Mouse (Mus musculus) left cerebral cortex, postnatal 10 days (tissue): ENCODE measurements around the gene Irf3. TPM values are rescaled to one million over a fixed set of nuclear protein-coding genes. Genes with fewer than 3 reads are reported as not detected.

Experiments
- DNase-seq, 2 experiments: peaks; one replicate each; pipeline ENCODE4 v3.0.0; 2021 to 2022; ENCODE audit warnings: low spot score in 2 of 2, mixed read lengths in 1 of 2; ENCODE audit errors: extremely low spot score in 1 of 2
- intact Hi-C: fragments of 180-260 bp; cut with DNase I; formaldehyde crosslinking; loops from one replicate; pipeline ENCODE4 v1.15.1; 2025
- total RNA-seq, 2 experiments: library from RNA; stranded (reverse); gene quantifications; 2 replicates each; pipeline ENCODE4 v1.2.3; 2021

Irf3 gene
- total RNA-seq, 2 experiments from 2014 or later, result 25.5 to 32.2 TPM

DNA sequence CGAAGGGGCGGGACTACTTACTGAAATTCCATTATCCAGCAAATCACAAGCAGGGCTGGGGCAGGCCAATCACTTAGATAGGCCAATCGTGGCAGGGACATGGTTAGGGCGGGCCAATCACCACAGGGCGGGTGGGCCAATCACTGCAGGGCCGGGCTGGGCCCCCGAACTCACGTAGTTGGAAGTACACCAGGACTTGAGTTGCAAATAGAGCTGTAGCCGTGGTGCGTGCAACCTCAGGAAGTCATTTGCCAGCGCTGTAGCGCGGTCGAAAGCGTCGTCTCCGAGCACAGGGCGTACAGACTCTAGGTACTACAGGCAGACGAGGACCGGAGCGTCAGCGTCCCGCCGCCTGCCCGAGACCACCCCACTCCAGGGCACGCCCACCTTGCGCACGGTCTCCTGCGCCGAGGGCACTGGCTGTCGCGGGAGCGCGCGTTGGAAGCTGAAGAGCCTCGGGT is 27.2 kb upstream of the Irf3 start:
- intact Hi-C loops, result loop anchor here (5.0 kb wide), 1 partner anchor 38 kb away; no protein-coding TSS in a partner anchor
- DNase-seq, result peak; percentile 86 to 93

DNA sequence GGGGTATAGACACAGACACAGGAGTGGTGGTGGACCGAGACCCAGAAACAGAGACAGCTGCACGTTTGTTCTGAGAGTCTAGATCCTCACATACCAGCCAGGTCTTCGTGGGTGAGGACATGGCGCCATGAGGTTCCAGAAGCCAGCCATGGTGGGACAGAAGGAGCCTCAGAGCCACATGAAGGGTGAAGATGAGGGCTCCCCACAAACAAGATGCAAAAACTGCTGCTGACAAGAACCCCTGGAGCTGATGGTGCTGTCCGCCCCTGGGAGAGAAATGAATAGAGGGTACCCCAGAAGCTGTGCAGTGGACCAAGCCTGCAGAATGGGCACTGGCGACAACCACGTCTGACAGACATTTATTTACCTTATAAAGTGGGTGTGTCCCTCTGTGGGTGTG is 26.3 kb upstream of the Irf3 start:
- intact Hi-C loops, result loop anchor here (5.0 kb wide), 1 partner anchor 39 kb away; no protein-coding TSS in a partner anchor
- no peak for DNase-seq

DNA sequence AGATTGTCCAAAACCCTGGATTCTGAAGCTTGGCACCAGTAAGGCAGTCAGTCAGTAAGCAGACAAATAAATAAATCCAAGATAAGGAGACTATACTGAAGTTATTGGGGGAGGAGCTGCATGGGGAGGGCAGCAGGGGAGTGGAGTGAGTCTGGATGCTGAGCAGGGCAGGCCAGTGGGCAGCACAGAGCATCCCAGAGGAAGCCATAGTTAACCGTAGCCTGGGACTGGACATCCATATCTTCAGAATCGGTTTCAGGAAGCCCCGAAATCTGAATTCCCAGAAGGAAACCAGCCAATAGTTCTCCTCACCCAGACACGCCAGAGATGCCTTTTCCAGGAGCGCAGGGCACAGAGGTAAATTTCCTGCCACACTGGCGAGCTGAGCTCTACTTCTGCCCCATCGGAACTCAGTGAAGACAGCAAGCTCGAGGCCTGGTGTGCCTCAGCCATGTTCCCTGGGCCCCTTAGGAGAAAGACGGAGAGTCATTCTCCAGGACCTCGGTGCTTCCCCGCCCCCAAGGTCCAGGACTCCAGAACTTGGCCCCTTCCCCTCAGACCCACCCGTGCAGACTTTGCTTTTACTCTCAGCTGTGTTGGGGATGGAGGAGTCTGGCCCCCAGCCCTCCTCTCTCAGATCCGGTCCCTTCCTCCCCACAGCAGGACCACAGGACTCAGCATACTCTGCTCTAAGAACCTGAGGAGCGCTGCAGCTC is 23.9 kb upstream of the Irf3 start:
- intact Hi-C loops, result loop anchor here (5.0 kb wide), 1 partner anchor 41 kb away; no protein-coding TSS in a partner anchor
- no peak for DNase-seq

DNA sequence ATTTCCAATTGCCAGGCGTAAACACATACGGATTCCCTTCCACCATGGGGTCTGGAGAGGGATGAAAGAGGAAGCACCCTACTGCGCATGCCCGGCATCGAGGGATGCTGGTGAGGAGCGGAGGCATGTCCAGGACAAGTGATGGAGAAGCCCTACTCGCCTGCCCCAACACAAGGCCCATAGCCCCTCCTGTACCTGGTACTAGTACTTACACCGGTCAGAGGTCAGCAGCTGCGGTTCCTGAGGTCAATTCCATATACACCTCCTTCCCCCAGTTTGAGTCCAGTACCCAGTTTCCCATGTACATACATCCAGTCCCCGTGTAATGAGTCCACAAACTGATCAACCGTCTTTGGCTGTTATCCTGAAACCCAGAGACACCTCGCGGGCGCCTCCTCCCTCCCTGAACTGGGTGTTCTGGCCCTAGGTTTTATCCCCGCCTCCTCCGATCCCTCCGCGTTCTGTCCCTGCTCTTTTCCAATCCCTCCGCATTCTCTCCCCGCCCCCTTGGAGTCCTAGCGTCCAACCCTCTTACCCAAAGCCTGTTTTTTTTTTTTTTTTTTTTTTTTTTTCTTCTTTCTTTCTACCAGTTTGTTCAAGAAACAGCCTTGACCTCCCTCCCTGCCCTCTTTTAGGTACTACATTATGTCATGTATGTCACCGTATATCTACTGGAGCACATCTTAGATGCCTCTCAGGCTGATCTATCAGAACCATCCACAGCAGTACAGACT is 22.9 kb upstream of the Irf3 start, which contains the start of gene Cpt1c:
Gene Cpt1c, minus strand, starts transcription at position 469 of the 734 bp plus-strand sequence.
- intact Hi-C loops, result loop anchor here (5.0 kb wide), 1 partner anchor 42 kb away; no protein-coding TSS in a partner anchor
- DNase-seq, result peak; percentile 87 to 94

DNA sequence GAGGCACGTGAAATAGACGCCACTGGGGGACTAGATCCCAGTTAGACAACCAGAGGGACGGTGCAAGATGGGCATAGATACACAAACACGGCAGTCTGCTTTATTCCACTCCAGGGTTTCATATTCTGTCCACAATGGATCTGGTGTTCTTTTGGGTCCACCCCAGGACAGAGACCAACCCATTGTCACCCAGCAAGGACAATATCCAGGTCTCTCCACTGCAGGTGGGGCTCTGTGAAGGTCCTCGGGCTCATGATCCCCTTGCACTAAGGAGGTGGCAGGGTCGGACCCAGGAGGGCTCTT is 22.4 kb upstream of the Irf3 start:
- DNase-seq, result no peak
- intact Hi-C loops, result no loop called here

DNA sequence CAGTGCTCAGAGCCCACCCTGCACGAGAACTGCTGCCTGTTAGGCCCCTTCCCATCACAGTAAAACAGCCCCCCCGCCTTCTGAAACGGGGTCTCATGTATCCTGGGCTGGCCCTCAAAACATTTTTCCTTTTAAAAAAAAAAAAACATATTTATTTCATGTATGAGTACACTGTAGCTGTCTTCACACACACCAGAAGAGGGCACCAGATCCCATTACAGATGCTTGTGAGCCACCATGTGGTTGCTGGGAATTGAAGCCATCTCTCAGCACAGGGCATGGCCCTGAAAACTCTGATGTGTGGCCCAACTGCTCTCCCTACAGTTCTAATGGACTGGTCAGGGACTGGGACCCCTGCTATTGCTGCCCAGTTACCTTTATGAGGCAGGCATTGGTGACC is 19.1 kb upstream of the Irf3 start:
- DNase-seq, result no peak
- intact Hi-C loops, result no loop called here

DNA sequence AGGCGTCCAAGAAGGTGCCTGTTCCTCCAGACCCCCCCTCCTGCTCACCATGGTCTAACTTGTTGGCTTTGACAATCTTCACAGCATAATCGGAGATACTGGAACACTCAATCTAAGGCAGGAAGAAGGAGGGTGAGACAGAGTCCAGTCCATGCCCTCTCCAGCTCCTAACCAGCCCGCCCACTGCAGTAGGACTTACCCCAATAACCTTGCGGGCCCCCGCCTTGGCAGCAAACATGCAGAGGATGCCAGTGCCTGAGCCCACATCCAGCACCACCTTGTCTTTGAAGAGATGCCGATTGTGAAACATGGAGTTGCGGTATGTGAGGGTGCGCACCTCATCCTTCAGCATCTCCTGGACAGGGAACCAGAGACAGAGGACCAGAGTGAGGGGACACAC is 15.9 kb upstream of the Irf3 start:
- DNase-seq, result no peak
- intact Hi-C loops, result no loop called here

DNA sequence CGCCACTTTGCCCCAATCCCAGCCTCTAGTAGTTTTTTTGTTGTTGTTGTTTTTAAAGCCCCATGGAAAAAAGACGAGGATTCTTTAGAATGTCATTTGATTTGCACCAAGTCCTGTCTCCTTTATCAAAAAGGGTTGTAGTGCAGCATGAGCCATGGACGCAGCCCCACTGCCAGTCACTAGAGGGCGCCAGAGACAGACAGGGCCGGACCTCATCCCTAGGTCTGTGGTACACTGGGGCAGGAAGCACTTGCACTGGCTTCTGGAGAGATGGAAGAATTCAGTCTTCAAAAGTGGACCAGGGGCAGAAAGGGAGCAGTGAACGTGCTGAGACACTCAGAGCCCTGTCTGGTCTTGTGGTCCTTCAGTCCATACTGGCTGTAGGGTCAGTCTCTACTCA is 14.4 kb upstream of the Irf3 start:
- intact Hi-C loops, result no loop called here

DNA sequence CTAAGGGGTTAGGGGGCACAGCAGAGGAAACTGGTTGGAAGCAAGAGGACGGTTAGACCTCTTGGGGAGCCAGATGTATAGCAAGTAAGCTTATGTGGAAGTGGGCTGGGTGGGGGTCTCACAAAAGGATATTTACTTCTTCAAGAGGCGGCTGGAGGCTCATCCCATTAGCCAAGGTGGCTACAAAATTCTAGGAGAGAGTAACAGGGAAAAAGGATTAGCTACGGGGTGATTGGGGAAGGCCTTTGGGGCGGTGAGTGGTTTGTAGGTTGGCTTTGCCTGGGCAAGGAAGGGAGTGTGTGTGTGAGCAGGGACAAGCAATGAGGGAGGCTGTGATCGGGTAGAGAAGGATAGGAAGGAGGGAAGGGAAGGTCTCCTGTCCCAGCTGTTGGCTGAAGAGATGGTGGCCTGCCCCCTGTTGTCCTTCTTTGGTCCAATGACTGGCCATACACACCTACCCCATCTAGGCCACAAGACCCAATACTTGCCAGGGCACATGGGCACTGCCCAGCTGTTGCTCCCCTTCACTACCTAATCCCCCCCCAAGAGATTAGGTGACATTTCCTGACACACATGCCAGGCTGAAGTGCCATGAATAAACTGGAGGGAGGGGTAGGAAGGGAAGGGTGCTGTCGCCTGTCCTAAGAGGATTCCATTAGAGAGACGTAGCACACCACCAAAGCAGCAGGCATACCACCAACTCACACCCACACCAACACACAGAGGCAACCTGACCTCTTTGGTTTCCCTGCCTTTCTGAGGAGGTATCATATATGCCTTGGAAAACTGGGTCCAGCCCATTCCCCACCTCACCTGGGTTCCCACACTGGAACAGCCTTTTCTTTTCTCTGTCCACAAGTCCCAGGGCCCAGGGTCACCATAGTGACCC is 13.3 kb upstream of the Irf3 start:
- intact Hi-C loops, result no loop called here
- no peak for DNase-seq

More for the DNA sequence above, 14.4 kb upstream of the Irf3 start:
- peak; percentile 72 to 87 for DNase-seq

DNA sequence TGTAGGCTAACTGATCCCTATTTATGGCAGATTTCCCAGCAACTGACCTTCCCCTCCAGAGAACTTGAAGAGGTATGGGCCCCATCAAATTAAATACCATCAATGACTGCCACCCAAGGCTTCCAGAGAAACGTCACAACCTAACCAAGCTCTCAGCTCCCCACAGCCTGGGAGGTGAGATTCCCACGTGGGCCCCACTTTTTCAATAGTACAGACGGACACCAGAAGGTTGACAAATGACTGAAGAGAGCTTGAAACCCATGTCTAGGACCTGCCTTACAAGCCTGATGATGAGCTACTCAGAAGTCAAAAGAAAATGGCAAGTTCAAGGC is 12.6 kb upstream of the Irf3 start:
- DNase-seq, result no peak
- intact Hi-C loops, result no loop called here

DNA sequence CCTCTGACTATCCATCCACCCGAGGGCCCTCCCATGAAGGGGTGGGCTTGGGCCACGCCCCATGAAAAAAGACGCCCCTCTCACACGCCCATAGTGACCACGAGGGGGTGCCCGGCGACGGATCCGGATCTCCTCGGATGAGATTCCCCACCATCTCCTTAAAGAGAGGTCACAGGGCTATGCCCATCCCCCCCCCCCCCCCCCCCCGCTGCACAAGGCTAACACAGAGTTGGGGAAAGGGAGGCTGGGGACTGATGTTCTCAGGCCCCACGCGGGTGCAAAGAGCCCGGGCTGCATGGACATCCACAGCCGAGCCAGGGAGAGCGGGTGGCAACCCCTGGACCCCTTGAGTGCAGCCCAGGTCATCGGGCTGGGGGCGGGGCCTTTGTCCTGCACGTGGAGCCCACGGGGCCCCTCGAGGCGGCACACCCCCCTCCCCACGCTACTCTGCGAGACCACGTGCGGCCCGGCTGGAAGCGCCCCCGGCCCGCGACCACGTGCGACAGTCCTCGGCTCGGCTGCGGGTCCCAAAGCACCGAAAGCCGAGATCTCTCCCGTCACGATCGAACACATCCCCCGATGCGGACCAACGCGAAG is 11.8 kb upstream of the Irf3 start:
- peak; percentile 54 to 88 for DNase-seq
- intact Hi-C loops, result no loop called here

DNA sequence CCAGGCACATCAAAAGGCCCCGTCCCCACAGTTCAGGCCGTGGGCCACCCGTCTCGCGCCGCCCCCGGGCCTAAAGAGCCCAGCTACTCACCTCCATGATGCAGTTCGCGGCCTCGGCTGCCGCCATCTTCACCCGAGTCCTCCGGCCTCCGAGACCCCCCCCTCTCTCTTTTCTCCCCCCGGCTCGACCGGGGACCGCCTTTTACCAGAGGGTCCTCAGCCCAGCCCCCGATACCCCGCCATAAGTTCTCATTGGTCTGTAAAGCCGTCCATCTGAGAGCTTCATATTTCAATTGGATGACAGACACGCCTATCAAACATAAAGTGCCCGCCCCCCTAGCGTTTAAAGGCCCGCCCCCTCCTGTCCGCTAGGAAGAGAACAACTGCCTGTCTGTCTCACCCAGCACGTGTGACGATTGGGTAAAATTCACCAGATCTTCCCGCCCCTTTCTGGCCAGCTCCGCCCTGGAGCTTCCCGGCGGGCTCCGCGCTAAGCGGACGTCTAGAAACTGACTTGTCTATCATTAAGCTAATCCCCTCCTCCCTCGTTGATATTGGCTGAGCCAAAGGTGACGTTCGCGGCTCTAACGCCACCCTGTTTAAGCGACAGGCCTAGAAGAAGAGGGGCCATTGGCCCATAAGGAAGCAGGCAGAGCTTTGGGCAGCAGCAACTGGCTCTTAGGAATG is 11.1 kb upstream of the Irf3 start, which contains the start of gene Prmt1:
Gene Prmt1, minus strand, starts transcription at position 377 of the 687 bp plus-strand sequence.
- intact Hi-C loops, result no loop called here
- DNase-seq, result peak; percentile 97 to 99

DNA sequence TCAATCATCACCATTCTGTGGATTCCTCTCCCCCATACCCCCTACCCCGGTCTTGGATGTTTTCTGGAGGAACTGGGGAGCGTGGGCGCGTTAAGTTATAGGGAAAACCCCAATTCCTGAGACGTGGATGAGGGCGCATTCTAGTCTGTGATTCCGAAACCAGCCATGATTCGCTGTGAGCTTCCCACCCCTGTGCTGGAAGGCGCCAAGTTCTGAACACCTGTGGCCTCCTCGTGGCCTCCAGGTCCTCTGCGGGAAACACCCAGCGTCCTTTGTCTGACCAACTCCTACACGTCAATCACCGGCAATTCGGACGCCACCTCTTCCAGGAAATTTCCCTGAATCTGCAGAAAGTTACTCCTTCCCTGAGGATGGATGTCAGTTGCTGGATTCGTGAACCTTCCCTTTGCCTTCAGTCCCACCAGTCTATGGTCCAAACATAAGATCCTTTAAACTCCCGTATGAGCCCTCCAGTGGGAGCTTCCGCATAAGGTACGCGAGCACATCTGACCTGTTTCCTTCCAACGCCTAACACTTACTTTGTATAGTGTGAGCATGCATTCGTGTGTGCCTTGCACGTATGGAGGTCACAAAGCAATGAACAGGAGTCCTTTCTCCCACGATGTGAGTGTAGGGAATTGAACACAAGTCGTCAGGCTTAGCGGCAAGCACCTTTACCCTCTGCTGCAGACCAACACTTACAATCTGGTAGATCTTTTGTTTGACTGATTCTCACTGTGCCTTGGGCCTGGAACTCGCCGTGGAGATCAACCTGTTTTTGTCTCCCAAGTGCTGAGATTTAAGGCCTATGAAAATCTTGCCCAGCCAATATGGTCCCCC is 10.3 kb upstream of the Irf3 start:
- DNase-seq, result no peak
- intact Hi-C loops, result no loop called here

DNA sequence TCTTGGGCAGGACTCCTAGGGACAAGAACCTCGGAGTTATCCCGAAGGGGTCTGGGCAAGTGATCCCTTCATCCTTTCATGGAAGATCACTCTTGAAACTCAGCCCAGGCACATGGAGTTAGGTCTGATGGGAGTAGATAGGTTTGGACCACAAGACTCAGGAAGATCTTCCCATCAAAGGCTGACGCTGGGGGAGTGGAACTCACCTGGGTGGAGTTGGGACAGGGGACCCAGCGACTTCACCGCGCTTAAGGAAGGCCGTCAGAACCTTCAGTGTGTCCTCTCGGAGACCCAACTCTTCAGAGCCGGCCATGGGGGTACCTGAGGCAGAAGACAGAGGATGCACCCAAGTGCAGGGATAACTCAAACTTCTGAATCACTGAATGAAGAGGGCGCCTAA is 776 bp upstream of the Irf3 start:
- no peak for DNase-seq
- intact Hi-C loops, result no loop called here

DNA sequence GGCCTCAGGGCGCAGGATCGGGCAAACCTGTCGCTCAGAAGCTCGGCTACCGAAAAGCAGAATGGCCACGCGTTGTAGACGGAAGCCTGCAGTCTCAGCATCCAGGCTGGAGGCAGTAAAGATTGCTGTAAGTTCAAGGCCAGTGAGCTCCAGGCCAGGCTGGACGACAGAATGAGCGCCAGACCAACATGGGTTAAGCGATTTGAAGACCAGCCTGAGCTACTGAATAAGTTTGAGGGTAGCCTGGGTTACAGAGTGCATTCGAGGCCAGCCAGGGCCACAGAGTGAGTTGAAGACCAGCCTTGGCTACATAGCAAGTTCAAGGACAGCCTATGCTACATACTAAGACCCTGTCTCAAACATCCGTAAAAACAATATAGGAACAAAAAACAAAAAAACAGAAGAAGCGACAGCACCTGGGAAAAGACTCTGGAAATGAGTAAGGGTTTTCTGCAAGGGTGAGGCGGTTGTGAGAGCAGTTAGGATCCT is 536 bp downstream of the Irf3 start:
- no peak for DNase-seq
- intact Hi-C loops, result no loop called here

DNA sequence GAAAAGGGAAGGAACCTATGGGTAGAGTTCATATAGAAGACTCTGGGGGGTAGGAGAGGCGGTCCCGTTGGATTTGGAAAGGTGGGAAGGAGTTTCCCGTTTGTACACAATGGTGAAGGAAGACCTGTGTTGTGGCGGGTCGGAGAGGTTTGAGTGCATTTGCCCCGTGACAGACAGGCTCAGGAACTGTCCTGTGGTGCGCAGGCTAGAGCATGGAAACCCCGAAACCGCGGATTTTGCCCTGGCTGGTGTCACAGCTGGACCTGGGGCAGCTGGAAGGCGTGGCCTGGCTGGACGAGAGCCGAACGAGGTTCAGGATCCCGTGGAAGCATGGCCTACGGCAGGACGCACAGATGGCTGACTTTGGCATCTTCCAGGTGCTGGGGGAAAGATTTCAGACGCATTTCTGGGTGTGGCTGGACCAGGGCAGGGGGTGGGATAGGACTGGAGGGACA is 1.1 kb downstream of the Irf3 start, which contains the start of gene Bcl2l12:
Gene Bcl2l12, minus strand, starts transcription at position 212 of the 455 bp plus-strand sequence.
- intact Hi-C loops, result no loop called here

DNA sequence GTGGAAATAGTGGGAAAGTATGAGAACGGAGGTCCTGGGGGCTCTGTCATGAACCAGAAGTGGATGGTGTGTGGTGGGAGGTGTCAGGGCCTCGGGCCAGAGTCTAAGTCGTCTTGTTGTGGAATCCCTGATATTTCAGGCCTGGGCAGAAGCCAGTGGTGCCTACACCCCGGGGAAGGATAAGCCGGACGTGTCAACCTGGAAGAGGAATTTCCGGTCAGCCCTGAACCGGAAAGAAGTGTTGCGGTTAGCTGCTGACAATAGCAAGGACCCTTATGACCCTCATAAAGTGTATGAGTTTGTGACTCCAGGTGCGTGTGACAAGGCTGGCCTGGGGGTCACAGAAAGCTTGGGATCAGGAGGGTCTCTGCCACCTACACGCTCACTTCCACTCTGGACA is 2.3 kb downstream of the Irf3 start:
- intact Hi-C loops, result no loop called here
- peak in 1 of 2 experiments; percentile 56 for DNase-seq

More for the DNA sequence above, 1.1 kb downstream of the Irf3 start, which contains the start of gene Bcl2l12:
- DNase-seq, result peak in 1 of 2 experiments; percentile 78
